Mouse (Mus musculus) embryonic fibroblast, embryonic 13.5 days (primary cell): ENCODE measurements at regions not wholly inside any gene's neighbourhood (a gene's known extent, or its start where the extent isn't known, plus 50 kb on each side); places are given as distances from the start of the nearest gene placed in this dataset.
"Not testable (repeated sequence)": the region's sequence is repeated elsewhere in the genome, so short reads cannot be mapped to it uniquely, and the experiment has no call there.

Experiments used
- H3K27ac ChIP-seq: 2 replicates; pipeline ENCODE4 v1.5.1; 2012; ENCODE audit warnings: low read length, control low read depth, inconsistent platforms; ENCODE audit not compliant: insufficient read depth
- H3K4me1 ChIP-seq: 2 replicates; pipeline ENCODE4 v1.6.1; 2011; ENCODE audit warnings: low read length; ENCODE audit not compliant: control insufficient read depth, insufficient read depth
- H3K4me3 ChIP-seq: 2 replicates; pipeline ENCODE4 v1.5.1; 2011; ENCODE audit warnings: mild to moderate bottlenecking, control low read depth, low read length; ENCODE audit not compliant: insufficient read depth
- CTCF ChIP-seq: IDR thresholded peaks from 2 replicates; pipeline ENCODE4 v1.5.1; 2011; ENCODE audit warnings: mild to moderate bottlenecking, control low read depth, low read length, moderate library complexity, borderline replicate concordance; ENCODE audit not compliant: insufficient read depth
- POLR2A ChIP-seq: IDR thresholded peaks from 2 replicates; pipeline ENCODE4 v1.6.1; 2011; ENCODE audit warnings: low read depth, mild to moderate bottlenecking, control low read depth, low read length, moderate library complexity

- TF ChIP-seq CTCF, result no peak
- no peak overlapping the region for H3K4me3 ChIP-seq
- no peaks in the 10 kb centered on the region for H3K4me1 ChIP-seq
- H3K27ac ChIP-seq, result no peak overlapping the region
Observed at GRCm38 (mm10) chr8:96090231-96090630, 201.9 kb upstream of the Got2 start.

DNA sequence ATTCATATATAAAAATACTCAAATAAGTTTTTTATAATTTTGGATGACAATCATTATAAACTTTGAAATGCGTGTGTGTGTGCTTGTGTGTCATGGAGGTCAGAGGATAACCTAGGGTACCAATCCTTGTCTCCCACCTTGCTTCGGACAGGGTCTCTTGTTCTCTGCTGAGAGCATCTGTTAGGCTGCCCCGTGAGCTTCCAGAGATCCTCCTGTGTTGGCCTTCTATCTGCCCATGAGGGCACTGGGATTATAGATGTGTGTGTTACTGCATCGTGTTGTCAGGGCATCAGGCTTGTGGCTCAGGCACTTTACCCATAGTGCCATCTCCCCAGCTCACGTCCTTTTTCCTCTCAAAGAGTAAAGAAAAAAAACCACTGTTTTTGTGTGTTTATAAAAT is 180.0 kb upstream of the Got2 start:
- Histone ChIP-seq H3K4me1 (no peaks in the 10 kb centered on the region), H3K27ac (no peak overlapping the region), H3K4me3 (no peak overlapping the region)
- no peak for TF ChIP-seq CTCF
- TF ChIP-seq POLR2A, result no peak

GRCm38 (mm10) chr8:96047686-96048085 is 159.3 kb upstream of the Got2 start:
- TF ChIP-seq CTCF (no peak), POLR2A (no peak)
- Histone ChIP-seq H3K27ac (no peak overlapping the region), H3K4me3 (no peak overlapping the region), H3K4me1 (no peaks in the 10 kb centered on the region)

DNA sequence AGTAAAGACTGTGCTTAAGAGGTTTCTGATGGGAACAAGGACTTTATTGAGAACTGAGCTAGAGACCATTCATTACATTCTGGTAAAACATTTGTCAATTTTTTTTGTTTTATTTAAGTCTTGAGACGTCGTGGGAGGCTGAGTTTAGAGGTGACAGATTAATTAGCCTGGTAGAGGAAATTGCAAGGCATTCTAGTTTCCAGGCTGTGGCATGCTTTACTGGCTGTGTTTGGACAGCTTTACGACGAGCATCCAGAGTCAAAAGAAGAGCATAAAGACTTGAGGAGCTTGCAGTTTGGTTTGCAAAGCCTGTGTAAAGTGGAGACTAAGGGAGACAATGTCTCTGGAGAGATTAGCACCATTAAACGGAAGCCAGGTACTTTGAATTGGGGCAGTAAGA is 154.0 kb upstream of the Got2 start:
- Histone ChIP-seq H3K27ac (no peak overlapping the region), H3K4me1 (no peaks in the 10 kb centered on the region), H3K4me3 (no peak overlapping the region)
- TF ChIP-seq CTCF (no peak), POLR2A (no peak)

GRCm38 (mm10) chr8:96040216-96040615 is 151.9 kb upstream of the Got2 start:
- TF ChIP-seq POLR2A (no peak), CTCF (no peak)
- H3K4me3 ChIP-seq, result no peak overlapping the region
- H3K27ac ChIP-seq, result no peak overlapping the region
- H3K4me1 ChIP-seq, result no peaks in the 10 kb centered on the region

DNA sequence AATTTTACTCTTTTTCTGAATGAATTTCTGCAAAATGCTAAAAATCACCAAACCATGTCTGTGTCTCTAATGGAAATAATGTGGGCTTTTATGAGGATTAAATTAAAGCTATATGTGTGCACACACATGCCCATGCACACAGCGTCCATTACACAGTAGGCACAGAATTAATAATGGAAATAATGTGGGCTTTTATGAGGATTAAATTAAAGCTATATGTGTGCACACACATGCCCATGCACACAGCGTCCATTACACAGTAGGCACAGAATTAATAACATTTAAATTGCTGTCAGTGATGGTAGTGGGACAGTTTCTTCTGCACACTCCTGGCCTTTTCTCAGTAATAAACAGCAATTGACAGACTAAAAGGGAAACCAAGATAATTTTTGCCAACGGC is 130.4 kb upstream of the Got2 start:
- not testable (repeated sequence) for H3K4me1 ChIP-seq, H3K27ac ChIP-seq, H3K4me3 ChIP-seq

DNA sequence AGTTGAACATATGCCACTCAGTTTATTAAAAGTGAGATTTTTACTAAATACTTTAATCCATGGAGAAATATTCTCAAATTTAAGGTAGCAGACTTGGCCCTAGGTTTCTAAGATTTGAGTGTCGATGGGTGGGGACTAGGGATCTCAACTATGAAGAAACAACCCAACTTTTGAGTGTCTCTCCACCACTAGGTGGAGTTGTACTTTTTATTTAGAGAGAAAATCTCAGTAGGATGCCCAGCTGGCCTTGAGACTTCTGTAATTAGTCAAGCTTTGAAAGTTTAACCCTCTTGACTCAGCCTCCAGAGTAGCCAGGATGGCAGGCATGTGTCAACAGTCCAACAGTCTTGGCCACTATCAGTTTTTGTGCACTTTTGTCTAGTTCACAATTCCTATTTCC is 123.7 kb upstream of the Got2 start:
- no peak for TF ChIP-seq POLR2A
- TF ChIP-seq CTCF, result no peak
- no peak overlapping the region for H3K27ac ChIP-seq
- H3K4me1 ChIP-seq, result no peaks in the 10 kb centered on the region
- H3K4me3 ChIP-seq, result no peak overlapping the region

DNA sequence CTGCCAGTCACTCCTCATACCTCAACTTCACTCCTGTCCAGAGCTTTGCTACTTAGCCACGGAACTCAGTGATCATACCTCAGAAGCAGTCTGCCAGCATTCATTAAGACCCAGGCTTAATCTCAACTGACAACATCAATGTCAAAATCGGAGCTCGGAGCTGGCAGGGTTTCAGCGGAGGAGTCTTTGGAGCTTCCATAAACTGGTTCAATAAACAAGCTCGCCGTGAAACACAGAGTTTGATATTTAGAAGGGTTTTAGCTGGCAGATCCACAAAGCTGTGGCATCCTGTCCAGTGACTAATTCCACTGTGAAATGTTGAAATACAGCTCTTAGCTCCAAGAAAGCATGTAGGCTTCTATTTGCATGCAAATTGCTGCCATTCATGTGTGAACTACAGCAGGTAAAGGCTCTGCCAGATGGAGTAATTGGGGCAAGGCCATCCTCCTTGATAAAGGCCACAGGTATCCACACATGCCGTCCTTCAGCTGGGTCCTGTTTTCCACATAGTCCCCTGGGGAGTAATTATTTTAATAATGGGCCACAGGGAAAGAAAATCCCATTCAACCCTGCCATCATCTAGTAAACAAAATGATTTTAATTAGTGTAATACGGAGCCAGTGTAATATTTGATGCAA is 103.6 kb upstream of the Got2 start:
- H3K27ac ChIP-seq, result no peak overlapping the region
- TF ChIP-seq POLR2A (no peak), CTCF (no peak)
- no peak overlapping the region for H3K4me3 ChIP-seq
- H3K4me1 ChIP-seq, result no peaks in the 10 kb centered on the region

DNA sequence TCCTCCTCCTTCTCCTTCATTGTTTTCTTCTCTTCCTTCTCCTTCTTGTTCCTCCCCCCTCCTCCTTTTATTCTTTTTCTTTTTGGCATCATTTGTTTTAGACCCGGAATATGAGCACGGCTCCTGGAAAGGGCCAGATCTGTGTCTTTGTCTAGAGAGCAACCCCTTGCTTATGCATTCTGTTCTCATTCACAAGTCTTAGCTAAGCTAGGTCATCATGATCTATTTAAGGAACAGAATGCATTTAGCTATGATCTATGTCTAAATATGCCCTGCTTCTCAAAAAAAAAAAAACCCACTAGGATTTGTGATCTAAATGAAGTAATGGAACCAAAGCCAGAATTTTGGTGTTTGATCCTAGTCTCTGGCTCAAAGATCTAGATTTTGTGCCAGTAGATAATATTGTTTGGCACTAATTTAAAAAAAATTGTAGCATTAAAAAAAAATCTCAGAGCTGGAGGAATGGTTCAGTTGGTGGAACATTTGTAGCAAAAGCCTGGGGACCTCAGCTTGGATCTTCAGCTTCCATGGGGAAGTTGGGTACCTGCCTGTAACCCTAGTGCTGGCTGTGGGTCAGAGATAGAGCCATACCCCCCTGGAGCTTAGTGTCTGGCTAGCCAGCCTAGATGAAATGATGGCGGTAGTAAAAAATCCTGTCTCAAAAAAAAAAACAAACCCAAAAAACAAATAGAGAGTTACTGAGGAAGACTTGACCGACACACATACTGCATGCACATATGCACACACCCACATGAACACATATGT is 100.5 kb upstream of the Got2 start:
- H3K4me1 ChIP-seq, result no peaks in the 10 kb centered on the region
- no peak overlapping the region for H3K27ac ChIP-seq
- no peak for TF ChIP-seq CTCF
- no peak for TF ChIP-seq POLR2A
- no peak overlapping the region for H3K4me3 ChIP-seq

GRCm38 (mm10) chr8:95987011-95987440 is 98.7 kb upstream of the Got2 start:
- no peaks in the 10 kb centered on the region for H3K4me1 ChIP-seq
- no peak for TF ChIP-seq CTCF
- TF ChIP-seq POLR2A, result no peak
- H3K27ac ChIP-seq, result no peak overlapping the region
- H3K4me3 ChIP-seq, result no peak overlapping the region
